Mouse (Mus musculus) neural tube, embryonic 11.5 days (tissue): Measurements from ENCODE around the gene Nuak2. TPM values are rescaled to one million over a fixed set of nuclear protein-coding genes. Genes with fewer than 3 reads are reported as not detected.

Source experiments
- ATAC-seq: fragments of 200-750 bp; cut with Nextera tagmentation; 2 replicates; pipeline ENCODE4 v1.8.0; 2017; ENCODE audit warnings: moderate number of reproducible peaks, mild to moderate bottlenecking, moderate TSS enrichment, moderate library complexity; ENCODE audit not compliant: insufficient read depth, low FRiP score, low TSS enrichment
- DNase-seq: peaks from one replicate; pipeline ENCODE4 v3.0.0-alpha.2; 2015; ENCODE audit warnings: low spot score
- H3K27ac ChIP-seq: fragments of 300-500 bp; sonication (generic); 2 replicates; pipeline ENCODE4 v1.5.1; 2014; ENCODE audit warnings: low read depth, mild to moderate bottlenecking, low read length
- H3K27me3 ChIP-seq: fragments of 300-500 bp; sonication (generic); 2 replicates; pipeline ENCODE4 v1.6.1; 2014; ENCODE audit warnings: mild to moderate bottlenecking, low read length, mixed read lengths; ENCODE audit not compliant: control insufficient read depth, insufficient read depth
- H3K36me3 ChIP-seq: fragments of 300-500 bp; sonication (generic); 2 replicates; pipeline ENCODE4 v1.6.1; 2014; ENCODE audit warnings: mild to moderate bottlenecking, low read length, moderate library complexity, mixed read lengths; ENCODE audit not compliant: control insufficient read depth, insufficient read depth
- H3K4me1 ChIP-seq: fragments of 300-500 bp; sonication (generic); 2 replicates; pipeline ENCODE4 v1.6.1; 2014; ENCODE audit warnings: low read length, mixed read lengths; ENCODE audit not compliant: control insufficient read depth, insufficient read depth
- H3K4me2 ChIP-seq: fragments of 300-500 bp; sonication (generic); 2 replicates; pipeline ENCODE4 v1.6.1; 2014; ENCODE audit warnings: low read depth, mild to moderate bottlenecking, moderate library complexity
- H3K4me3 ChIP-seq: fragments of 300-500 bp; sonication (generic); 2 replicates; pipeline ENCODE4 v1.5.1; 2014; ENCODE audit warnings: low read depth, low read length
- H3K9ac ChIP-seq: fragments of 300-500 bp; sonication (generic); 2 replicates; pipeline ENCODE4 v1.6.1; 2014; ENCODE audit warnings: mild to moderate bottlenecking, low read length
- H3K9me3 ChIP-seq: fragments of 300-500 bp; sonication (generic); 2 replicates; pipeline ENCODE4 v1.6.1; 2016; ENCODE audit warnings: low read length; ENCODE audit not compliant: control insufficient read depth
- WGBS: fragments of 180-500 bp; shearing (Covaris S2); extraction: QIAGEN DNeasy Blood & Tissue Kit; methylation state at CpG from one replicate; pipeline ENCODE4 v1.1.7; 2014; 5-methylcytosine and 5-hydroxymethylcytosine counted together
- polyA plus RNA-seq: library from polyadenylated mRNA; unstranded; fragments of >200 nt; fragmentation: Nextera tagmentation; extraction: Ambion mirVana; gene quantifications from 2 replicates; pipeline ENCODE4 v1.2.1, GENCODE M21; 2014

Nuak2 gene
- polyA plus RNA-seq, 1 experiment from 2014 or later, result 24.4 TPM

- Histone ChIP-seq H3K27me3 (no peaks in the 10 kb centered on the region), H3K4me1 (peaks cover 16% of the 10 kb centered on the region), H3K27ac (no peak overlapping the region), H3K36me3 (0 out of 2 replicates have a peak, but pooled peaks cover 2% of the 10 kb centered on the region), H3K9me3 (no peaks in the 10 kb centered on the region), H3K4me2 (no peak overlapping the region), H3K4me3 (no peak overlapping the region), H3K9ac (no peak overlapping the region)
- DNase-seq, result no peak
- 85% methylated on average over 9 of the region's 9 CpGs for WGBS
- no peak for ATAC-seq
These were observed 54.8 kb downstream of the Nuak2 start for GRCm38 (mm10) chr1:132370681-132371173.

- no peak for DNase-seq
- Histone ChIP-seq H3K9me3 (no peaks in the 10 kb centered on the region), H3K27ac (0 out of 2 replicates have a peak overlapping the region, but pooled peaks have one; percentile 34), H3K27me3 (no peaks in the 10 kb centered on the region), H3K4me2 (no peak overlapping the region), H3K9ac (no peak overlapping the region; the same call in 1 of the 2 replicates), H3K4me1 (peaks cover 12% of the 10 kb centered on the region), H3K36me3 (0 out of 2 replicates have a peak, but pooled peaks cover 2% of the 10 kb centered on the region), H3K4me3 (no peak overlapping the region)
- no peak for ATAC-seq
- WGBS, result 67% methylated on average over 8 of the region's 8 CpGs
These were observed 55.6 kb downstream of the Nuak2 start for GRCm38 (mm10) chr1:132371298-132372081.

GRCm38 (mm10) chr1:132372354-132372753 is 56.4 kb downstream of the Nuak2 start:
- no peak overlapping the region; the same call in 1 of the 2 replicates for H3K9ac ChIP-seq
- no peaks in the 10 kb centered on the region for H3K9me3 ChIP-seq
- no peak for DNase-seq
- H3K4me3 ChIP-seq, result no peak overlapping the region
- H3K4me2 ChIP-seq, result no peak overlapping the region
- H3K36me3 ChIP-seq, result peaks cover 2% of the 10 kb centered on the region; the same call in 1 of the 2 replicates
- WGBS, result 81% methylated on average over 5 of the region's 5 CpGs
- H3K27ac ChIP-seq, result no peak overlapping the region; the same call in 1 of the 2 replicates
- no peaks in the 10 kb centered on the region for H3K27me3 ChIP-seq
- no peak for ATAC-seq
- peaks cover 15% of the 10 kb centered on the region for H3K4me1 ChIP-seq

GRCm38 (mm10) chr1:132372896-132373534 is 57.1 kb downstream of the Nuak2 start:
- DNase-seq, result no peak
- WGBS, result 93% methylated on average over 6 of the region's 6 CpGs

GRCm38 (mm10) chr1:132374140-132374872 is 58.4 kb downstream of the Nuak2 start:
- peaks cover 2% of the 10 kb centered on the region; the same call in 1 of the 2 replicates for H3K36me3 ChIP-seq
- no peaks in the 10 kb centered on the region for H3K27me3 ChIP-seq
- WGBS, result 40% methylated on average over 5 of the region's 5 CpGs
- H3K4me3 ChIP-seq, result no peak overlapping the region
- DNase-seq (no peak), ATAC-seq (no peak)
- H3K27ac ChIP-seq, result peak overlapping the region; percentile 21; the same call in 1 of the 2 replicates
- H3K4me2 ChIP-seq, result no peak overlapping the region
- H3K9ac ChIP-seq, result no peak overlapping the region
- no peaks in the 10 kb centered on the region for H3K9me3 ChIP-seq
- peaks cover 15% of the 10 kb centered on the region for H3K4me1 ChIP-seq

More at GRCm38 (mm10) chr1:132372896-132373534, 57.1 kb downstream of the Nuak2 start:
- Histone ChIP-seq H3K4me3 (no peak overlapping the region), H3K4me2 (no peak overlapping the region), H3K36me3 (peaks cover 2% of the 10 kb centered on the region; the same call in 1 of the 2 replicates), H3K27me3 (no peaks in the 10 kb centered on the region), H3K9me3 (no peaks in the 10 kb centered on the region), H3K27ac (peak overlapping the region; percentile 21), H3K4me1 (peaks cover 15% of the 10 kb centered on the region), H3K9ac (no peak overlapping the region; the same call in 1 of the 2 replicates)
- no peak for ATAC-seq

- Histone ChIP-seq H3K27me3 (no peaks in the 10 kb centered on the region), H3K27ac (peak overlapping the region; percentile 21; the same call in 1 of the 2 replicates), H3K36me3 (peaks cover 2% of the 10 kb centered on the region; the same call in 1 of the 2 replicates), H3K9ac (no peak overlapping the region), H3K4me1 (peaks cover 15% of the 10 kb centered on the region), H3K9me3 (no peaks in the 10 kb centered on the region), H3K4me2 (no peak overlapping the region), H3K4me3 (no peak overlapping the region)
- ATAC-seq (no peak), DNase-seq (no peak)
- WGBS, result 75% methylated on average over 3 of the region's 3 CpGs
These were observed 58.9 kb downstream of the Nuak2 start for GRCm38 (mm10) chr1:132374873-132375244.

- H3K9me3 ChIP-seq, result no peaks in the 10 kb centered on the region
- WGBS, result 50% methylated on average over 4 of the region's 4 CpGs
- no peak for DNase-seq
- H3K4me2 ChIP-seq, result no peak overlapping the region
- H3K27ac ChIP-seq, result peak overlapping the region; percentile 21; the same call in 1 of the 2 replicates
- peaks cover 15% of the 10 kb centered on the region for H3K4me1 ChIP-seq
- no peak for ATAC-seq
- H3K4me3 ChIP-seq, result no peak overlapping the region
- no peaks in the 10 kb centered on the region for H3K27me3 ChIP-seq
- no peak overlapping the region for H3K9ac ChIP-seq
- H3K36me3 ChIP-seq, result peaks cover 2% of the 10 kb centered on the region; the same call in 1 of the 2 replicates
These were observed 59.3 kb downstream of the Nuak2 start for GRCm38 (mm10) chr1:132375256-132375655.
